ENCODE assay signal across 37 mouse cellular contexts in genomic region chr2:28546560-28546959, GRCm38 (mm10). TPM values are rescaled to one million over a fixed set of nuclear protein-coding genes. Genes with fewer than 3 reads are reported as not detected.
DNase-seq lines count a peak whose midpoint lies in the region; ATAC-seq and TF ChIP-seq lines count a peak whose summit lies in the region.
"Had no signal": no experiment of that assay in that cellular context is flagged by ENCODE, and none has a peak within 500 bp of the region (broad histone marks: within the 10 kb centered on the region; RNA-seq: fewer than 3 reads in every experiment).

No protein-coding gene starts in this region.

- no peak overlapping the region for H3K4me2 ChIP-seq in hindbrain, embryonic 14.5 days (replicated peaks)
- H3K4me2 ChIP-seq in hindbrain, embryonic 13.5 days: no peak overlapping the region
- no peak overlapping the region for H3K4me2 ChIP-seq in hindbrain, postnatal 0 days (ENCODE audit: low read depth, low read length)
- H3K4me2 ChIP-seq: embryonic facial prominence, embryonic 15.5 days; limb, embryonic 15.5 days; liver, embryonic 13.5 days; midbrain, embryonic 12.5 days; neural tube, embryonic 12.5 days had no signal

- no peak for ATAC-seq in cerebellum, adult (ENCODE audit: insufficient number of reproducible peaks, low FRiP score, low TSS enrichment)
- ATAC-seq in hindbrain, embryonic 14.5 days (ENCODE audit: low FRiP score): no peak
- no peak for ATAC-seq in hindbrain, embryonic 13.5 days (ENCODE audit: low FRiP score)
- no peak for ATAC-seq in hindbrain, postnatal 0 days
- ATAC-seq: lung, postnatal 0 days had no signal

- H3K4me1 ChIP-seq in hindbrain, embryonic 10.5 days (replicated peaks): peaks cover 25% of the 10 kb centered on the region
- no peaks in the 10 kb centered on the region for H3K4me1 ChIP-seq in hindbrain, embryonic 14.5 days (replicated peaks; ENCODE audit: control insufficient read depth, insufficient read depth, low read length)
- peaks cover 7% of the 10 kb centered on the region for H3K4me1 ChIP-seq in hindbrain, embryonic 13.5 days (replicated peaks)
- no peaks in the 10 kb centered on the region for H3K4me1 ChIP-seq in hindbrain, postnatal 0 days (ENCODE audit: insufficient read depth, low read length)
- H3K4me1 ChIP-seq: embryonic facial prominence, embryonic 15.5 days; liver, embryonic 13.5 days; midbrain, embryonic 12.5 days; neural tube, embryonic 12.5 days had no signal

- H3K27me3 ChIP-seq in hindbrain, embryonic 10.5 days (ENCODE audit: insufficient read depth, poor library complexity, severe bottlenecking): no peaks in the 10 kb centered on the region
- H3K27me3 ChIP-seq in hindbrain, embryonic 14.5 days (ENCODE audit: control insufficient read depth, insufficient read depth, low read length): no peaks in the 10 kb centered on the region
- no peaks in the 10 kb centered on the region for H3K27me3 ChIP-seq in hindbrain, embryonic 13.5 days
- H3K27me3 ChIP-seq in hindbrain, postnatal 0 days (ENCODE audit: insufficient read depth, low read length): no peaks in the 10 kb centered on the region
- H3K27me3 ChIP-seq: embryonic facial prominence, embryonic 15.5 days; limb, embryonic 15.5 days; liver, embryonic 13.5 days; midbrain, embryonic 12.5 days; neural tube, embryonic 12.5 days had no signal

- H3K9me3 ChIP-seq in hindbrain, embryonic 10.5 days: no peaks in the 10 kb centered on the region
- H3K9me3 ChIP-seq in hindbrain, embryonic 14.5 days (ENCODE audit: control insufficient read depth, low read length): no peaks in the 10 kb centered on the region
- H3K9me3 ChIP-seq in hindbrain, embryonic 13.5 days: no peaks in the 10 kb centered on the region
- no peaks in the 10 kb centered on the region for H3K9me3 ChIP-seq in hindbrain, postnatal 0 days (ENCODE audit: low read length)
- H3K9me3 ChIP-seq: embryonic facial prominence, embryonic 10.5 days; embryonic facial prominence, embryonic 15.5 days; heart, embryonic 10.5 days; limb, embryonic 10.5 days; limb, embryonic 15.5 days; liver, embryonic 13.5 days; megakaryocyte, embryonic 14.5 days; midbrain, embryonic 12.5 days; neural tube, embryonic 12.5 days had no signal

- 85% methylated on average over 6 of the region's 6 CpGs for whole genome bisulfite sequencing in hindbrain, embryonic 10.5 days
- WGBS in hindbrain, embryonic 14.5 days: 73% methylated on average over 6 of the region's 6 CpGs
- 66% methylated on average over 6 of the region's 6 CpGs for WGBS in hindbrain, embryonic 13.5 days
- WGBS in hindbrain, postnatal 0 days: 64% methylated on average over 6 of the region's 6 CpGs

- no peak overlapping the region for H3K4me3 ChIP-seq in hindbrain, embryonic 10.5 days
- no peak overlapping the region for H3K4me3 ChIP-seq in hindbrain, embryonic 14.5 days (replicated peaks; ENCODE audit: low read length)
- no peak overlapping the region for H3K4me3 ChIP-seq in hindbrain, embryonic 13.5 days
- H3K4me3 ChIP-seq in hindbrain, postnatal 0 days (ENCODE audit: low read length): no peak overlapping the region
- H3K4me3 ChIP-seq: embryonic facial prominence, embryonic 10.5 days; embryonic facial prominence, embryonic 15.5 days; heart, embryonic 10.5 days; limb, embryonic 10.5 days; limb, embryonic 15.5 days; liver, embryonic 13.5 days; midbrain, embryonic 12.5 days; myocyte; neural tube, embryonic 12.5 days had no signal

- peak overlapping the region; percentile 46 for H3K27ac ChIP-seq in hindbrain, embryonic 10.5 days
- H3K27ac ChIP-seq in hindbrain, embryonic 14.5 days: no peak overlapping the region
- peak overlapping the region; percentile 48 for H3K27ac ChIP-seq in hindbrain, embryonic 13.5 days
- peak overlapping the region; percentile 62; the same call in 1 of the 2 replicates for H3K27ac ChIP-seq in hindbrain, postnatal 0 days
- H3K27ac ChIP-seq: embryonic facial prominence, embryonic 10.5 days; embryonic facial prominence, embryonic 15.5 days; heart, embryonic 10.5 days; limb, embryonic 10.5 days; limb, embryonic 15.5 days; liver, embryonic 13.5 days; midbrain, embryonic 12.5 days; neural tube, embryonic 12.5 days; stomach, postnatal 0 days had no signal

- H3K36me3 ChIP-seq in hindbrain, embryonic 10.5 days: peaks cover 98% of the 10 kb centered on the region
- peaks cover 98% of the 10 kb centered on the region for H3K36me3 ChIP-seq in hindbrain, embryonic 14.5 days (replicated peaks; ENCODE audit: control insufficient read depth, insufficient read depth)
- H3K36me3 ChIP-seq in hindbrain, embryonic 13.5 days: peaks cover 98% of the 10 kb centered on the region
- peaks cover 82% of the 10 kb centered on the region for H3K36me3 ChIP-seq in hindbrain, postnatal 0 days (ENCODE audit: insufficient read depth, low read length)
- H3K36me3 ChIP-seq: liver, embryonic 13.5 days had no signal

- peak; percentile 56 for DNase-seq in cerebellum, adult 9-11 months
- DNase-seq in hindbrain, embryonic 10.5 days (ENCODE audit: low spot score): no peak
- DNase-seq in hindbrain, embryonic 14.5 days (ENCODE audit: low spot score): no peak
- DNase-seq in hindbrain, postnatal 0 days (ENCODE audit: low spot score): no peak
- DNase-seq in spleen, adult 18-20 months: no peak
- DNase-seq: adrenal gland, postnatal 25 days; B cell, adult 2 months; gastrocnemius, postnatal 25 days; heart, adult 11 months; heart, postnatal 36 days; kidney, adult 11 months; kidney, postnatal 14 days; liver, embryonic 13.5 days; lung, adult 18-20 months; lung, postnatal 4 days; right cerebral cortex, adult 18-20 months; thymus, adult 18-20 months; thymus, postnatal 25 days had no signal

- no peak overlapping the region for H3K9ac ChIP-seq in hindbrain, embryonic 14.5 days
- H3K9ac ChIP-seq in hindbrain, embryonic 13.5 days: peak overlapping the region; percentile 24; the same call in 1 of the 2 replicates
- no peak overlapping the region for H3K9ac ChIP-seq in hindbrain, postnatal 0 days (replicated peaks; ENCODE audit: low read length)
- H3K9ac ChIP-seq: embryonic facial prominence, embryonic 15.5 days; limb, embryonic 15.5 days; liver, embryonic 13.5 days; midbrain, embryonic 12.5 days had no signal

- TF ChIP-seq CTCF in hindbrain, postnatal 0 days (IDR thresholded peaks at IDR 0.05; ENCODE audit: low read depth): no peak

RNA-seq across cellular contexts. Expression of gene Cel, which starts 16.6 kb away (rescaled TPM):
- not detected in 2 replicates for polyA plus RNA-seq in hindbrain, embryonic 10.5 days (2016; fragmentation: Nextera tagmentation; extraction: Ambion mirVana)
- polyA plus RNA-seq in hindbrain, embryonic 14.5 days (2014; fragmentation: Nextera tagmentation; extraction: Ambion mirVana): not detected in 2 replicates
- polyA plus RNA-seq in hindbrain, embryonic 13.5 days (2015; fragmentation: Nextera tagmentation; extraction: Ambion mirVana): 0.08 and 0.13 TPM in 2 replicates
- total RNA-seq in hindbrain, postnatal 0 days (2014; rRNA removed): not detected in 2 replicates
- polyA plus RNA-seq in hindbrain, postnatal 0 days (2015; fragmentation: Nextera tagmentation; extraction: Ambion mirVana): not detected in 2 replicates
- total RNA-seq: adrenal gland, adult 18-20 months; gastrocnemius, postnatal 25 days; heart, postnatal 36 days; layer of hippocampus, adult 18-20 months; layer of hippocampus, postnatal 14 days; midbrain, postnatal 0 days had no signal
- polyA plus RNA-seq: embryonic facial prominence, embryonic 10.5 days; heart, embryonic 10.5 days; inflammation-experienced regulatory T-cells, adult 6 months; kidney, embryonic 14.5 days; limb, embryonic 10.5 days; limb, embryonic 15.5 days; lung, postnatal 0 days; midbrain, embryonic 12.5 days; midbrain, postnatal 0 days; myocyte; neural tube, embryonic 12.5 days had no signal

RNA-seq across cellular contexts. Expression of gene Ralgds, which starts 33.6 kb away (rescaled TPM):
- 48.5 and 67.5 TPM in 2 replicates for polyA plus RNA-seq in hindbrain, embryonic 10.5 days (2016; fragmentation: Nextera tagmentation; extraction: Ambion mirVana)
- 92.9 and 95.5 TPM in 2 replicates for polyA plus RNA-seq in hindbrain, embryonic 14.5 days (2014; fragmentation: Nextera tagmentation; extraction: Ambion mirVana)
- polyA plus RNA-seq in hindbrain, embryonic 13.5 days (2015; fragmentation: Nextera tagmentation; extraction: Ambion mirVana): 78.9 and 87.9 TPM in 2 replicates
- 263 and 266 TPM in 2 replicates for total RNA-seq in hindbrain, postnatal 0 days (2014; rRNA removed)
- polyA plus RNA-seq in hindbrain, postnatal 0 days (2015; fragmentation: Nextera tagmentation; extraction: Ambion mirVana): 74.6 and 76.8 TPM in 2 replicates

RNA-seq across cellular contexts. Expression of gene Gtf3c5, which starts 37.0 kb away (rescaled TPM):
- 59.8 and 61.0 TPM in 2 replicates for polyA plus RNA-seq in hindbrain, embryonic 10.5 days (2016; fragmentation: Nextera tagmentation; extraction: Ambion mirVana)
- polyA plus RNA-seq in hindbrain, embryonic 14.5 days (2014; fragmentation: Nextera tagmentation; extraction: Ambion mirVana): 28.6 and 29.3 TPM in 2 replicates
- polyA plus RNA-seq in hindbrain, embryonic 13.5 days (2015; fragmentation: Nextera tagmentation; extraction: Ambion mirVana): 40.8 and 46.8 TPM in 2 replicates
- 23.1 and 28.4 TPM in 2 replicates for total RNA-seq in hindbrain, postnatal 0 days (2014; rRNA removed)
- 27.4 and 29.5 TPM in 2 replicates for polyA plus RNA-seq in hindbrain, postnatal 0 days (2015; fragmentation: Nextera tagmentation; extraction: Ambion mirVana)

RNA-seq across cellular contexts. Expression of gene Gm10134, which starts 40.7 kb away (rescaled TPM):
- polyA plus RNA-seq in hindbrain, embryonic 10.5 days (2016; fragmentation: Nextera tagmentation; extraction: Ambion mirVana): 0.70 TPM in 1 of 2 replicates, not detected in the other
- polyA plus RNA-seq in hindbrain, embryonic 14.5 days (2014; fragmentation: Nextera tagmentation; extraction: Ambion mirVana): 0.90 and 2.9 TPM in 2 replicates
- 2.1 and 3.6 TPM in 2 replicates for polyA plus RNA-seq in hindbrain, embryonic 13.5 days (2015; fragmentation: Nextera tagmentation; extraction: Ambion mirVana)
- total RNA-seq in hindbrain, postnatal 0 days (2014; rRNA removed): not detected in 2 replicates
- 4.0 and 4.8 TPM in 2 replicates for polyA plus RNA-seq in hindbrain, postnatal 0 days (2015; fragmentation: Nextera tagmentation; extraction: Ambion mirVana)
- total RNA-seq: layer of hippocampus, postnatal 14 days; midbrain, postnatal 0 days had no signal
- polyA plus RNA-seq: embryonic facial prominence, embryonic 10.5 days; heart, embryonic 10.5 days; inflammation-experienced regulatory T-cells, adult 6 months; limb, embryonic 10.5 days; myocyte had no signal

RNA-seq across cellular contexts. Expression of gene Gbgt1, which starts 49.9 kb away (rescaled TPM):
- 0.14 TPM in 1 of 2 replicates, not detected in the other for polyA plus RNA-seq in hindbrain, embryonic 10.5 days (2016; fragmentation: Nextera tagmentation; extraction: Ambion mirVana)
- polyA plus RNA-seq in hindbrain, embryonic 14.5 days (2014; fragmentation: Nextera tagmentation; extraction: Ambion mirVana): 1.3 and 1.7 TPM in 2 replicates
- 0.52 and 1.0 TPM in 2 replicates for polyA plus RNA-seq in hindbrain, embryonic 13.5 days (2015; fragmentation: Nextera tagmentation; extraction: Ambion mirVana)
- total RNA-seq in hindbrain, postnatal 0 days (2014; rRNA removed): 3.7 and 8.2 TPM in 2 replicates
- 1.5 and 1.7 TPM in 2 replicates for polyA plus RNA-seq in hindbrain, postnatal 0 days (2015; fragmentation: Nextera tagmentation; extraction: Ambion mirVana)
- polyA plus RNA-seq: inflammation-experienced regulatory T-cells, adult 6 months; limb, embryonic 10.5 days; myocyte had no signal
